Mouse (Mus musculus) adrenal gland, adult (tissue): Measurements from ENCODE around the gene E330021D16Rik.

Source experiments
- DNase-seq, 2 experiments: peaks; one replicate each; pipeline ENCODE4 v3.0.0; 2022 to 2023; ENCODE audit warnings: low spot score in 1 of 2; ENCODE audit not compliant: inconsistent age in 2 of 2

E330021D16Rik gene

GRCm38 (mm10) chr6:136422084-136422853 lies 6.9 kb upstream of the E330021D16Rik start:
- peak; percentile 52 to 85 for DNase-seq

- no peak for DNase-seq
These were observed 5.7 kb upstream of the E330021D16Rik start for GRCm38 (mm10) chr6:136421059-136421458.

GRCm38 (mm10) chr6:136418889-136419835 lies 3.8 kb upstream of the E330021D16Rik start:
- DNase-seq: no peak

GRCm38 (mm10) chr6:136418333-136418848 lies 3.0 kb upstream of the E330021D16Rik start:
- DNase-seq: no peak

DNA sequence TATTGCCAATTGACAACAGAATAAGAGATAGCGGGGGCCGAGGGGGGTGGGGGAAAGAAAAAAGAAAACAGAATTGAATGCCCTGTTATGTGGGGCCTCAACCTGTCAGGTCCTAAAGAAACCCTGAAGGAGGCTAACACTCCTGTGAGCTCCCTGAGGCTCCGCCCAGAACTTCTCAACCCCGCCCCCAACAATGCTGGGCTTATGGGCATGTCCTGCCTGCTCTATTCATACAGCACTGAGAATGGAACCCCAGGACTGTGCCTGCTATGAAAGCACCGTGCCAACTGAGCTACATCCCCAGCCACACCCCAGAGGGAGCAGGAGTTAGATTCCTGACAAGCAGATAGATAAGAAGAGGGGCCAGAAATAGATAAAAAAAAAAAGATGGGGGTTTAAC lies 2.5 kb upstream of the E330021D16Rik start:
- no peak for DNase-seq

GRCm38 (mm10) chr6:136413856-136414362 lies 1.5 kb downstream of the E330021D16Rik start:
- DNase-seq: no peak

- peak; percentile 46 to 66 for DNase-seq
These were observed 7.7 kb downstream of the E330021D16Rik start for GRCm38 (mm10) chr6:136407608-136408192.

GRCm38 (mm10) chr6:136396860-136397259 lies 18.5 kb downstream of the E330021D16Rik start:
- no peak for DNase-seq

DNA sequence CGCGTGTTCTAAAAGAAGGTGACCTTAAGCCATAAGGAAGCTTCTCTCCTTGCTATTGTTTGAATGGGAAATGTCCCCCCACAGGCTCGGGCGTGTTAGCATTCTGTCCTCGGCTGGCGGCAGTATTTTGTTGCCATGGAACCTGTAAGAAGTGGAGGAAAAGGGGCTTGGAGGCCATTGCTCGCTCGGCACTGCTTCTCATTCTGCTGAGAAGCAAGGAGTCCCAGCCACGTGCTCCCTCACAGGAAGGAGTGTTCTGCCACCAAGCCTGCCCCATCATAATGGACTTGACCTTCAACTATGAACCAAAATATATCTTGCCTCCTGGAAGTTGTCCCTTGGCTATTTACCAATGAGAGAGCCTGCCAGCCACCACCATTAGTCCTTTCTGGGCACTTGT lies 25.1 kb downstream of the E330021D16Rik start:
- DNase-seq: no peak

- DNase-seq: no peak
These were observed 30.1 kb downstream of the E330021D16Rik start for GRCm38 (mm10) chr6:136385287-136385686.

DNA sequence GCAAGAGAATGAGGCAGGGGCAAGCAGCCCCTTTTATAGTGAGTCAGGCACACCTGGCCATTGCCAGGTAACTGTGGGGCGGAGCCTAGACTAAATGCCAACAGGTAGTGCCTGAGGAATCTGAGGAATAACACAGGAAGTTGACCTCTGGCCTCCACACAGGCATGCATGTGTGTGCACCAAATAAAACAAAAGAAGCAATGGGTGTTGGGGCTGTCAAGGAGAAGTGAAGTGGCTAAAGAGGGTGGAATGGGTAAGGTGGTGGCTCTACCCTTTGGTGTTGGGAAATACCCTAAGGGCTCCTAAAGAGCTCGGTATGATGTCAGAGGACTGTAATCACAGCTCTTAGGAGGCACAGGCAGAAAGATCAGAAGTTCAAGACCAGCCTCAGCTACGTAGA lies 32.2 kb downstream of the E330021D16Rik start:
- DNase-seq: no peak

DNA sequence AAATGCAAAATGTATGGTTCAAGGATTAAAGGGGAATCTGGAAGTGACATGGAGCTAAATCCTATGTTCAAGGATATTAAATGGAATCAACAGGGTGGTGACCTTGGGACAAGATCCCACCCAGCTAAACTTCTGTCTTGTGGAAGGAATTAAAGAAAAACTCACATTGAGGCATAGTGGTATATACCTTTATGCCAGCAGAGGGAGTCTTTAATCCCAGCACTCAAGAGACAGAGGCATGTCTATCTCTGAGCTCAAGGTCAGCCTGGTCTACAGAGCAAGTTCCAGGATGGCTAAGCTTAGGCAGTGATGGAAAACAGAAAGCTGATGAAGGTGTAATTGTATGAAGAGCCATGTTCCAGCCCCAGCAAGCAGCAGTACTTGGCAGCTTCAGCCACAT lies 39.3 kb downstream of the E330021D16Rik start:
- DNase-seq: no peak

- DNase-seq: no peak
These were observed 50.8 kb downstream of the E330021D16Rik start for GRCm38 (mm10) chr6:136364430-136365098.

DNA sequence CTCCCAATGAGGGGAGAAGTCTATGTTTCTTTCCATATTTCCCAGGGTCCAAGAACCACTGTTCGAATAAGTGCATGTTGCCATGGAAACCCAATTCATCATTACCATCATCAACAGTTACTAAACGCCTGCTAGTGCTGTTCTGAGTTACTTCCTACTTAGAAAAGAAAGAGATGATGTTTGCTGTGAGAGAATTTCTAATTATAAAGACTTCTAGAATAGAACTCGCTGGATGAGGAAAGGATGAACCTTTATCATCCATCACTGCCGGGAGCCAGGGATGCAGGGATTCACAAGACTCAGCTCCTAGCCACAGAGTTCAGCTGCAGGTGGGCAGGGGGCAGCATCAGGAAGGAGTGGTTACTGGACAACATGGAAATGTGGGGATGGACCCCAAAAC lies 51.4 kb downstream of the E330021D16Rik start:
- DNase-seq: no peak

DNA sequence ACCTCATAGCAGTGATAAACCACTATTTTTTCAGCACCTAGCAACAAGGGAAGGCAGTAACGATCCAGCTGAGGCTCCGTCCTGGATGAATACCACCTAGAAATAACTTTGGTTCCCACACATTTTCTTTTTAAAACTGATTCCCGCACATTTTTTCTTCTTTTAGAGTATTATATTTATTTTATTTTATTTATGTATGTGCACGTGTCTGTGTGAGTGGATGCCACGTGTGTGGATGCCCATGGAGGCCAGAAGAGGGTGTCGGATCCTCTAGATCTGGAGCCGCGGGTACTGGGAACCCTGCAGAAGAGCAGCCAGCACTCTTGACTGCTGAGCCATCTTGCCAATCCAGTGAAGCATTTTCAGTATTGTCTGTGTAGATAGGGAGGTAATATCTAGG lies 52.1 kb downstream of the E330021D16Rik start:
- no peak for DNase-seq

- DNase-seq: no peak
These were observed 56.9 kb downstream of the E330021D16Rik start for GRCm38 (mm10) chr6:136358471-136358870.

DNA sequence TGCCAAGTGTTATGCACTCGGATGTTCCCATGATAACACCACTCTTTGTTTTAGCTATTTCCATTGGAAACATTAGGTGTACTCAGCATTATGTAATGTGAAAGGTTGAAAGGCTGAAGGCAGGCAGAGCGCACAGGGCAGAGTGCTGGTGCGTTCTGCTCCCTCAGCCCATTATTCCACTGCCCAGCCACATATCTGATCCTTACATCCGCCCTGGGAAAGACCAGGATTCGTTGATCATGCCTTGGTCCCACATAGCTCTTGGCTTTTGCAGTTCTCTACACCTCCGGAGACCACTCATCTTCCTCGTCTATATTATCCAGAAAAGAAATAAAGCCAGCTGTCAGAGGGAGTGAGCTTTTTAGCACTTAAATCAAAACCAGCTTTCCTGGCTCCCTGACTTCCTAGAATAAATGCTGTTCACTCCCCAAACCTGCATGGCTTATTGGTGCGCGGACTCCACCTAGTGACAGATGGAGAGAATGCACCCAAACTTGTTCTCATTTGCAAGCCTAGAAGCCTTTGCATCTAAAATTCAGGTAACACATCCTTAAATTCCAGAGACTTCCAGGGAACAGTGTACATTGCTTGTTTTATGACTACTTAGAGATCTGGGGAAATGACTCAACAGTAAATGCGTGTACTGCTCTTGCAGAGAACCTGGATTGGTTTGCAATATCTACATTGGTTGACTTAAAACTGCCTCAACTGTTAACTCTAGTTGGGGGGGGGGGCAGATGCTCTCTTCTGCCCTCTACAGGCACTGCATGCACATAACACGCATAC lies 61.8 kb downstream of the E330021D16Rik start:
- DNase-seq: peak; percentile 57 to 92
